Mouse (Mus musculus): Measurements from ENCODE around the gene Srm.

DNA sequence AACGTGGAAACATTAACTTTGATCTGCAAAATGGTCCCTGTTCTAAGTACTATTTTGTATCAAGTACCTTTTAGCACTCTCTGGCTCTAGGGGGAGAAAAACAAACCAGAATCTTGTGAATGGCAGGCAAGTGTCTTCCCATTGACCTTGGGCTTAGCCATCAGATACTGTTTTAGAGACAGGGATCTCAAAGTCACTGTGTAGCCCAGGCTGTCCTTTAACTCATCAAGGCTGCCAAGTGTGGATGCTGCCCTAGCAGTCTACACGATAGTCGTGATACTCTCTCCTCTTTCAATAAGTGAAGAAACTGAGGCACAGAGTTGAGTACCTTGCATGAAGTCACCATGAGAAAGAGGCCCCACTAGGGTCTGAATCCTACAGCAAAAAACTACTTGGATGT lies 35.9 kb downstream of the Srm start:
- TF ChIP-seq USF1 (IDR thresholded peaks at IDR 0.05; ENCODE audit: low read depth), result no peak
- TF ChIP-seq CTCF (IDR thresholded peaks at IDR 0.05; ENCODE audit: control insufficient read depth, insufficient read depth, insufficient read length), result no peak
- no peak for TF ChIP-seq MYOG (IDR thresholded peaks at IDR 0.05; ENCODE audit: control insufficient read depth, extremely low read depth, insufficient read length)
